Mouse (Mus musculus) neural tube, embryonic 15.5 days (tissue): ENCODE data around the gene Gm21974. TPM values are rescaled to one million over a fixed set of nuclear protein-coding genes. Genes with fewer than 3 reads are reported as not detected.

Experiments
- ATAC-seq: fragments of 200-750 bp; cut with Nextera tagmentation; 2 replicates; pipeline ENCODE4 v1.8.0; 2017; ENCODE audit warnings: mild to moderate bottlenecking, moderate TSS enrichment, moderate library complexity; ENCODE audit not compliant: low FRiP score
- H3K27ac ChIP-seq: fragments of 300-500 bp; sonication (generic); replicated peaks from 2 replicates; pipeline ENCODE4 v1.5.1; 2015; ENCODE audit warnings: mild to moderate bottlenecking, inconsistent platforms
- H3K27me3 ChIP-seq: fragments of 300-500 bp; sonication (generic); replicated peaks from 2 replicates; pipeline ENCODE4 v1.6.1; 2015; ENCODE audit warnings: inconsistent platforms
- H3K36me3 ChIP-seq: fragments of 300-500 bp; sonication (generic); 2 replicates; pipeline ENCODE4 v1.6.1; 2015; ENCODE audit warnings: inconsistent platforms
- H3K4me1 ChIP-seq: fragments of 300-500 bp; sonication (generic); 2 replicates; pipeline ENCODE4 v1.6.1; 2015; ENCODE audit warnings: inconsistent platforms
- H3K4me2 ChIP-seq: fragments of 300-500 bp; sonication (generic); 2 replicates; pipeline ENCODE4 v1.6.1; 2015; ENCODE audit warnings: inconsistent platforms, mild to moderate bottlenecking, moderate library complexity
- H3K4me3 ChIP-seq: fragments of 300-500 bp; sonication (generic); replicated peaks from 2 replicates; pipeline ENCODE4 v1.5.1; 2015; ENCODE audit warnings: mild to moderate bottlenecking, inconsistent platforms
- H3K9ac ChIP-seq: fragments of 300-500 bp; sonication (generic); replicated peaks from 2 replicates; pipeline ENCODE4 v1.6.1; 2015; ENCODE audit warnings: mild to moderate bottlenecking, inconsistent platforms
- H3K9me3 ChIP-seq: fragments of 300-500 bp; sonication (generic); replicated peaks from 2 replicates; pipeline ENCODE4 v1.6.1; 2016; ENCODE audit warnings: inconsistent platforms
- WGBS: fragments of 180-500 bp; shearing (Covaris S2); methylation state at CpG from one replicate; pipeline ENCODE4 v1.1.7; 2015; ENCODE audit warnings: mixed read lengths; 5-methylcytosine and 5-hydroxymethylcytosine counted together
- polyA plus RNA-seq: library from polyadenylated mRNA; unstranded; fragments of >200 nt; fragmentation: Nextera tagmentation; extraction: Ambion mirVana; gene quantifications from 2 replicates; pipeline ENCODE4 v1.2.1, GENCODE M21; 2015

The Gm21974 gene
- polyA plus RNA-seq, 1 experiment from 2014 or later: not detected

GRCm38 (mm10) chr7:127928596-127928995, 33.3 kb upstream of the Gm21974 start:
- peaks cover 33% of the 10 kb centered on the region for H3K36me3 ChIP-seq
- no peaks in the 10 kb centered on the region for H3K9me3 ChIP-seq
- H3K9ac ChIP-seq: no peak overlapping the region
- peaks cover 11% of the 10 kb centered on the region; the same call in 1 of the 2 replicates for H3K4me1 ChIP-seq
- H3K27me3 ChIP-seq: peaks cover 32% of the 10 kb centered on the region
- no peak for ATAC-seq
- H3K4me2 ChIP-seq: no peak overlapping the region
- H3K27ac ChIP-seq: no peak overlapping the region
- WGBS: 56% methylated on average over 5 of the region's 5 CpGs
- no peak overlapping the region for H3K4me3 ChIP-seq

- ATAC-seq: no peak
- H3K9me3 ChIP-seq: no peaks in the 10 kb centered on the region
- peaks cover 41% of the 10 kb centered on the region for H3K36me3 ChIP-seq
- H3K27ac ChIP-seq: no peak overlapping the region
- H3K4me2 ChIP-seq: no peak overlapping the region
- 88% methylated on average over 11 of the region's 11 CpGs for WGBS
- H3K9ac ChIP-seq: no peak overlapping the region
- H3K4me1 ChIP-seq: peaks cover 11% of the 10 kb centered on the region; the same call in 1 of the 2 replicates
- H3K4me3 ChIP-seq: no peak overlapping the region
- H3K27me3 ChIP-seq: peaks cover 32% of the 10 kb centered on the region
Observed at GRCm38 (mm10) chr7:127927726-127928125, 32.5 kb upstream of the Gm21974 start.

- H3K9me3 ChIP-seq: no peaks in the 10 kb centered on the region
- WGBS: 90% methylated on average over 11 of the region's 11 CpGs
- H3K9ac ChIP-seq: no peak overlapping the region
- H3K27ac ChIP-seq: no peak overlapping the region
- H3K4me3 ChIP-seq: no peak overlapping the region
- H3K4me1 ChIP-seq: peaks cover 11% of the 10 kb centered on the region; the same call in 1 of the 2 replicates
- peaks cover 32% of the 10 kb centered on the region for H3K27me3 ChIP-seq
- H3K4me2 ChIP-seq: no peak overlapping the region
- peaks cover 49% of the 10 kb centered on the region for H3K36me3 ChIP-seq
- no peak for ATAC-seq
Observed at GRCm38 (mm10) chr7:127926846-127927245, 31.6 kb upstream of the Gm21974 start.

- no peak overlapping the region for H3K27ac ChIP-seq
- no peak overlapping the region for H3K4me2 ChIP-seq
- H3K4me1 ChIP-seq: peaks cover 11% of the 10 kb centered on the region; the same call in 1 of the 2 replicates
- no peak overlapping the region for H3K4me3 ChIP-seq
- no peak for ATAC-seq
- peaks cover 52% of the 10 kb centered on the region for H3K36me3 ChIP-seq
- WGBS: 92% methylated on average over 8 of the region's 8 CpGs
- no peak overlapping the region for H3K9ac ChIP-seq
- H3K9me3 ChIP-seq: no peaks in the 10 kb centered on the region
- H3K27me3 ChIP-seq: peaks cover 32% of the 10 kb centered on the region
Observed at GRCm38 (mm10) chr7:127926066-127926465, 30.8 kb upstream of the Gm21974 start.

GRCm38 (mm10) chr7:127925252-127925651, 30.0 kb upstream of the Gm21974 start:
- peaks cover 27% of the 10 kb centered on the region for H3K27me3 ChIP-seq
- no peak overlapping the region for H3K9ac ChIP-seq
- 80% methylated on average over 5 of the region's 5 CpGs for WGBS
- H3K9me3 ChIP-seq: no peaks in the 10 kb centered on the region
- peaks cover 11% of the 10 kb centered on the region; the same call in 1 of the 2 replicates for H3K4me1 ChIP-seq
- no peak overlapping the region for H3K4me3 ChIP-seq
- H3K4me2 ChIP-seq: no peak overlapping the region
- H3K27ac ChIP-seq: no peak overlapping the region
- peaks cover 57% of the 10 kb centered on the region for H3K36me3 ChIP-seq
- no peak for ATAC-seq

GRCm38 (mm10) chr7:127923714-127924113, 28.5 kb upstream of the Gm21974 start:
- ATAC-seq: no peak
- no peaks in the 10 kb centered on the region for H3K4me1 ChIP-seq
- no peak overlapping the region for H3K27ac ChIP-seq
- 94% methylated on average over 5 of the region's 5 CpGs for WGBS
- no peak overlapping the region for H3K9ac ChIP-seq
- H3K4me3 ChIP-seq: no peak overlapping the region
- no peak overlapping the region for H3K4me2 ChIP-seq
- peaks cover 57% of the 10 kb centered on the region for H3K36me3 ChIP-seq
- no peaks in the 10 kb centered on the region for H3K9me3 ChIP-seq
- peaks cover 12% of the 10 kb centered on the region for H3K27me3 ChIP-seq

- peaks cover 61% of the 10 kb centered on the region for H3K36me3 ChIP-seq
- no peaks in the 10 kb centered on the region for H3K9me3 ChIP-seq
- no peak overlapping the region for H3K4me2 ChIP-seq
- ATAC-seq: no peak
- H3K9ac ChIP-seq: no peak overlapping the region
- no peak overlapping the region for H3K4me3 ChIP-seq
- H3K27ac ChIP-seq: no peak overlapping the region
- WGBS: 92% methylated on average over 6 of the region's 6 CpGs
- peaks cover 1% of the 10 kb centered on the region for H3K27me3 ChIP-seq
- H3K4me1 ChIP-seq: no peaks in the 10 kb centered on the region
Observed at GRCm38 (mm10) chr7:127922451-127923275, 27.4 kb upstream of the Gm21974 start.

GRCm38 (mm10) chr7:127921516-127921915, 26.3 kb upstream of the Gm21974 start:
- Histone ChIP-seq H3K27me3 (no peaks in the 10 kb centered on the region), H3K36me3 (peaks cover 66% of the 10 kb centered on the region), H3K9ac (no peak overlapping the region), H3K4me2 (no peak overlapping the region), H3K27ac (no peak overlapping the region), H3K4me3 (no peak overlapping the region), H3K4me1 (no peaks in the 10 kb centered on the region), H3K9me3 (no peaks in the 10 kb centered on the region)
- WGBS: 66% methylated on average over 8 of the region's 8 CpGs
- ATAC-seq: no peak

GRCm38 (mm10) chr7:127919290-127919689, 24.0 kb upstream of the Gm21974 start:
- Histone ChIP-seq H3K27ac (no peak overlapping the region), H3K36me3 (peaks cover 58% of the 10 kb centered on the region), H3K9me3 (no peaks in the 10 kb centered on the region), H3K4me3 (no peak overlapping the region), H3K9ac (no peak overlapping the region), H3K27me3 (no peaks in the 10 kb centered on the region), H3K4me1 (no peaks in the 10 kb centered on the region), H3K4me2 (no peak overlapping the region)
- ATAC-seq: no peak
- 75% methylated on average over 7 of the region's 7 CpGs for WGBS

GRCm38 (mm10) chr7:127918203-127918602, 22.9 kb upstream of the Gm21974 start:
- 59% methylated on average over 3 of the region's 3 CpGs for WGBS
- Histone ChIP-seq H3K27ac (no peak overlapping the region), H3K36me3 (peaks cover 49% of the 10 kb centered on the region)

GRCm38 (mm10) chr7:127915293-127915692, 20.0 kb upstream of the Gm21974 start:
- Histone ChIP-seq H3K36me3 (peaks cover 28% of the 10 kb centered on the region), H3K4me2 (no peak overlapping the region), H3K27ac (no peak overlapping the region), H3K9me3 (no peaks in the 10 kb centered on the region), H3K4me1 (peaks cover 15% of the 10 kb centered on the region), H3K4me3 (no peak overlapping the region), H3K27me3 (no peaks in the 10 kb centered on the region), H3K9ac (no peak overlapping the region)
- 95% methylated on average over 12 of the region's 12 CpGs for WGBS
- ATAC-seq: no peak

More at GRCm38 (mm10) chr7:127918203-127918602, 22.9 kb upstream of the Gm21974 start:
- Histone ChIP-seq H3K9ac (no peak overlapping the region), H3K4me1 (peaks cover 4% of the 10 kb centered on the region), H3K27me3 (no peaks in the 10 kb centered on the region), H3K4me2 (no peak overlapping the region), H3K9me3 (no peaks in the 10 kb centered on the region), H3K4me3 (no peak overlapping the region)
- ATAC-seq: no peak

GRCm38 (mm10) chr7:127912938-127913337, 17.7 kb upstream of the Gm21974 start:
- peak overlapping the region; percentile 70 for H3K4me2 ChIP-seq
- 34% methylated on average over 4 of the region's 4 CpGs for WGBS
- no peak for ATAC-seq
- H3K27me3 ChIP-seq: no peaks in the 10 kb centered on the region
- no peaks in the 10 kb centered on the region for H3K9me3 ChIP-seq
- H3K4me3 ChIP-seq: peak overlapping the region; percentile 86
- peak overlapping the region; percentile 74 for H3K9ac ChIP-seq
- H3K4me1 ChIP-seq: peaks cover 15% of the 10 kb centered on the region
- H3K36me3 ChIP-seq: peaks cover 43% of the 10 kb centered on the region
- H3K27ac ChIP-seq: peak overlapping the region; percentile 82
